Mouse (Mus musculus): ENCODE measurements around the gene Ascc1. TPM values are rescaled to one million over a fixed set of nuclear protein-coding genes. Genes with fewer than 3 reads are reported as not detected.

The Ascc1 gene
- total and polyA plus RNA-seq, 3 experiments: 17.0 to 37.9 TPM; not detected in 1

DNA sequence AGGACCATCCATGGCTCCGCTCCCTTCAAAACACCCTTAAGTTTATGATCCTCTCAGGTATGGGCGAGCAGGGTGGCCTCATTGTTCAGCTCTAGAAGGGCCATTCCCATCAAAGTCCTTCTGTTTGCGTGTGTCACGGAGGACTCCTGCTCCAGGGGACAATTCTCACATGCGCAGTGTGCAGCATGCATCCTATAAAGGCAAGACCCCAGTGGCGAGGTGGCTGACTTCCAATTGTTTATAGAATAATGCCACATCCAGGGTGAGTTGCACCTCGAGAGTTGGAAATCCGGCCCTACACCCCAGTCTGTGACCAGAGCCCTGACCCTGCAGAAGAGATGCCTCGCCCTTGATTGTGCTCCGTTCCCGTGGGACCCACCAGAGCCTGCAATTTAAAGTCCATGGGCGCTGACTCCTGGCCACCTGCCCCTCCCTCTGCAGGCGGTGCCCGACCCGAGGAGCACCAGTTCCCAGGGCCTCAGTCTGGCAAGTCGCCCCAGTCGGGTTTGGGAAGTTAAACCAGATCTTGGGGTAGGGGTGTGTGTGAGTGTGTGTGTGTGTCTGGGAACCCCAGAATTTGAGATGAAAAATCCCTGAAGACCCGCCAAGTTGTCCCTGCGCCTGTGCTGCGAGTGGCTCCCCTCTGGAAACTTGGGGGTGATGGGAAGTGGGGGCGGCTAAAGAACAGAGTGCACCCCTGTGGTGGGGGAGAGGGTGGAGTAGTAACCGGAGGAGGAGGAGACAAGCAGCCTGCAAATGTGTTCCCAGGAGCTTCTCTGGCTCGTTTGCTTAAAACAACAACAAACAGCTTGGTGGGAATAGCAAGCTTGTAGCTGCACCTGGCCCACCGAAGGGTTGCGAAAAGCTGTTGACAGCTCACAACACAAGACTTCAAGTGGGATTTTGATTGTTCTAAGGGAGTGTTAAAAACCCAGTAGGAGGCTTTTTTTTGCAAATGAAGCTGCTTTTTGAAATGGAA is 45.1 kb upstream of the Ascc1 start:
- TF ChIP-seq USF1 (IDR thresholded peaks at IDR 0.05; ENCODE audit: low read depth, low read length) (no peak), USF2 (IDR thresholded peaks at IDR 0.05; ENCODE audit: borderline replicate concordance in 1 of 2, insufficient read depth in 1 of 2, low read depth in 1 of 2, low read length in 2 of 2) (no peak), ELF1 (IDR thresholded peaks at IDR 0.05; ENCODE audit: low read depth, low read length) (no peak), MAX (IDR thresholded peaks at IDR 0.05; ENCODE audit: low read length) (no peak), ZMIZ1 (IDR thresholded peaks at IDR 0.05; ENCODE audit: low read depth, low read length) (no peak), POLR2A (IDR thresholded peaks at IDR 0.05; ENCODE audit: control insufficient read depth in 1 of 2, insufficient read depth in 1 of 2, low read depth in 1 of 2, low read length in 2 of 2, poor library complexity in 1 of 2) (no peak), POLR2AphosphoS5 (IDR thresholded peaks at IDR 0.05; ENCODE audit: borderline replicate concordance, low read depth, low read length) (no peak), MYC (IDR thresholded peaks at IDR 0.05; ENCODE audit: low read depth, low read length) (no peak)
- Histone ChIP-seq H3K4me3 (ENCODE audit: control insufficient read depth in 1 of 2, insufficient read depth in 1 of 2, low read depth in 2 of 2, low read length in 2 of 2) (no peak overlapping the region), H3K27me3 (ENCODE audit: control insufficient read depth in 1 of 2, insufficient read depth in 2 of 2, low read length in 2 of 2) (peaks cover 0 to 6% of the 10 kb centered on the region in 2 experiments), H3K36me3 (ENCODE audit: control insufficient read depth in 1 of 2, insufficient read depth in 2 of 2, low read length in 2 of 2) (peaks cover 0 to 8% of the 10 kb centered on the region in 2 experiments; a peak in 1 of 4 replicates), H3K4me1 (ENCODE audit: control insufficient read depth in 1 of 2, insufficient read depth in 2 of 2, low read length in 2 of 2) (peaks cover 4 to 10% of the 10 kb centered on the region in 2 experiments), H3K79me2 (ENCODE audit: control insufficient read depth, insufficient read depth, low read length, poor library complexity) (peaks cover 3% of the 10 kb centered on the region; the same call in 1 of the 2 replicates), H3K9me3 (replicated peaks; ENCODE audit: insufficient read depth, low read length) (no peaks in the 10 kb centered on the region), H3K27ac (ENCODE audit: control insufficient read depth, low read depth, low read length) (no peak overlapping the region), H3K9ac (ENCODE audit: control insufficient read depth, low read depth, low read length, poor library complexity, severe bottlenecking) (no peak overlapping the region)
- no peak for DNase-seq (ENCODE audit: low read depth, low spot score)

DNA sequence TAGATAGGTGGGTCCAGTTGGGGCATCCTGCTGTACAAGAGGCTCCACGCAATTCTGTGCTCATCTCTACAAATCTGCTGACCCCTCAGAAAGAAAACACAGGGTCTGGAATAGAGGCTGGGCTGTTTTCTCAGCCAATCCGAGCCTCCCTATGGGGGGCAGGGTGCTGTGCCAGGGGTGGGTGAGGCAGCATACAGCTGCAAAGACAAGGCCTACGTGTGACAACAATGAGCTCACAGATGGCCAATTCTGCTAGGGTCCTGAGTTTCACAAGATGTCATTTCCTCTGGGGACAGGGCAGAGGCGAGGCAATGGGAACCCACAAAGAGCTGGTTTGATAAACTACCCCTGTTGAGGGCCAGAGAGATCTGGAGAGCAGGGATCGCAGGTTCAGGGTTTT is 44.1 kb upstream of the Ascc1 start:
- no peaks in the 10 kb centered on the region for H3K9me3 ChIP-seq (replicated peaks; ENCODE audit: insufficient read depth, low read length)

More for the DNA sequence above, 44.1 kb upstream of the Ascc1 start:
- Histone ChIP-seq H3K4me1 (ENCODE audit: control insufficient read depth in 1 of 2, insufficient read depth in 2 of 2, low read length in 2 of 2) (peaks cover 0 to 4% of the 10 kb centered on the region in 2 experiments; a peak in 3 of 4 replicates), H3K36me3 (ENCODE audit: control insufficient read depth in 1 of 2, insufficient read depth in 2 of 2, low read length in 2 of 2) (peaks cover 0 to 4% of the 10 kb centered on the region in 2 experiments; a peak in 1 of 4 replicates), H3K27ac (ENCODE audit: control insufficient read depth, low read depth, low read length) (no peak overlapping the region), H3K9ac (ENCODE audit: control insufficient read depth, low read depth, low read length, poor library complexity, severe bottlenecking) (no peak overlapping the region), H3K4me3 (ENCODE audit: control insufficient read depth in 1 of 2, insufficient read depth in 1 of 2, low read depth in 2 of 2, low read length in 2 of 2) (no peak overlapping the region), H3K79me2 (ENCODE audit: control insufficient read depth, insufficient read depth, low read length, poor library complexity) (no peaks in the 10 kb centered on the region), H3K27me3 (ENCODE audit: control insufficient read depth in 1 of 2, insufficient read depth in 2 of 2, low read length in 2 of 2) (peaks cover 0 to 6% of the 10 kb centered on the region in 2 experiments)
- TF ChIP-seq ZNF384 (IDR thresholded peaks at IDR 0.05; ENCODE audit: low read depth, low read length): no peak
- no peak for TF ChIP-seq TBP (IDR thresholded peaks at IDR 0.05; ENCODE audit: low read depth, low read length)
- TF ChIP-seq MYC (IDR thresholded peaks at IDR 0.05; ENCODE audit: low read depth, low read length): no peak
- no peak for TF ChIP-seq ZC3H11A (IDR thresholded peaks at IDR 0.05; ENCODE audit: low read depth, low read length)
- no peak for TF ChIP-seq MXI1 (IDR thresholded peaks at IDR 0.05; ENCODE audit: low read depth, low read length)
- no peak for TF ChIP-seq MEF2A (IDR thresholded peaks at IDR 0.05; ENCODE audit: extremely low read depth, insufficient replicate concordance, low read depth, low read length, poor library complexity, severe bottlenecking)
- TF ChIP-seq CTCF (IDR thresholded peaks at IDR 0.05 in 2 of 3, conservative IDR thresholded peaks at IDR 0.05 in 1 of 3; ENCODE audit: control insufficient read depth in 1 of 3, insufficient read depth in 1 of 3, low read depth in 2 of 3, low read length in 3 of 3, poor library complexity in 1 of 3, severe bottlenecking in 1 of 3): no peak
- TF ChIP-seq GABPA (IDR thresholded peaks at IDR 0.05; ENCODE audit: low read depth, low read length): no peak
- no peak for TF ChIP-seq GATA1 (IDR thresholded peaks at IDR 0.05; ENCODE audit: low read depth, low read length)
- no peak for TF ChIP-seq UBTF (IDR thresholded peaks at IDR 0.05; ENCODE audit: borderline replicate concordance, insufficient read depth, low read depth, low read length)
- no peak for TF ChIP-seq USF2 (IDR thresholded peaks at IDR 0.05; ENCODE audit: borderline replicate concordance in 1 of 2, insufficient read depth in 1 of 2, low read depth in 1 of 2, low read length in 2 of 2)
- no peak for TF ChIP-seq USF1 (IDR thresholded peaks at IDR 0.05; ENCODE audit: low read depth, low read length)
- no peak for TF ChIP-seq ELF1 (IDR thresholded peaks at IDR 0.05; ENCODE audit: low read depth, low read length)
- no peak for TF ChIP-seq NELFE (IDR thresholded peaks at IDR 0.05; ENCODE audit: low read depth, low read length)
- TF ChIP-seq EP300 (IDR thresholded peaks at IDR 0.05; ENCODE audit: low read depth in 1 of 2, low read length in 2 of 2): no peak
- TF ChIP-seq TCF12 (IDR thresholded peaks at IDR 0.05; ENCODE audit: low read depth, low read length): no peak
- no peak for TF ChIP-seq CHD1 (IDR thresholded peaks at IDR 0.05; ENCODE audit: low read depth, low read length)
- DNase-seq (ENCODE audit: low read depth, low spot score): no peak
